Mouse (Mus musculus) lung, postnatal 0 days (tissue): Measurements from ENCODE around the gene Cachd1.

ENCODE experiments used
- CTCF ChIP-seq: IDR thresholded peaks from 2 replicates; pipeline ENCODE4 v1.5.1; 2016; ENCODE audit warnings: antibody characterized with exemption, mild to moderate bottlenecking
- EP300 ChIP-seq: IDR thresholded peaks from 2 replicates; pipeline ENCODE4 v1.6.1; 2016; ENCODE audit warnings: antibody characterized with exemption, mild to moderate bottlenecking, control low read depth

DNA sequence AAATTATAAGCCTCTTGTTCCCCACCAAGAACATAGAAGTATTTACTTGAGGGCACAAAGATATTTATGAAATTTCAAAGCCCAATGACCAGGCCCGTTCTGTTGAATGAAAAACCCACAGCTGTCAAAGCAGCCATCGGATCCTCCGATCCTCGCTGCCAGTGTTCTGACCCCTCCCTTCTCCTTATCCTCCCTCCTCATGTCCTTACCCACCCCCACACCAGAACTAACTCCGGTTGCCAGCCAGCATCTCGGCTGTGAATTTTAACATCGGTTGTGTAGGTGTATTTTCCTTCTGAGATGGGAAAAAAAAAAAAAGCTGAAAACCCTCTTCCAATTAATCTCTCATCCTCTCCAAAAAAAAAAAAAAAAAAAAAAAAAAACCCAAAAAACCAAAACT, 260.7 kb downstream of the Cachd1 start:
- no peak for TF ChIP-seq EP300
- TF ChIP-seq CTCF: no peak
